Comparison of ENCODE assay signal across 21 mouse cellular contexts in genomic region chr3:116092547-116092946, GRCm38 (mm10). TPM values are rescaled to one million over a fixed set of nuclear protein-coding genes. Genes with fewer than 3 reads are reported as not detected.
DNase-seq lines count a peak whose midpoint lies in the region; ATAC-seq and TF ChIP-seq lines count a peak whose summit lies in the region.
"Had no signal": no experiment of that assay in that cellular context is flagged by ENCODE, and none has a peak within 500 bp of the region (broad histone marks: within the 10 kb centered on the region; RNA-seq: fewer than 3 reads in every experiment).

No protein-coding gene starts in this region.

- H3K27ac ChIP-seq in lung, embryonic 14.5 days (ENCODE audit: low read depth), result peak overlapping the region; percentile 34; the same call in 1 of the 2 replicates
- H3K27ac ChIP-seq in lung, embryonic 16.5 days (ENCODE audit: low read length), result no peak overlapping the region; the same call in 1 of the 2 replicates
- H3K27ac ChIP-seq: embryonic facial prominence, embryonic 13.5 days; embryonic facial prominence, embryonic 15.5 days; forebrain, embryonic 10.5 days; forebrain, embryonic 12.5 days had no signal

- H3K4me3 ChIP-seq in lung, embryonic 14.5 days (ENCODE audit: low read depth, low read length), result no peak overlapping the region
- H3K4me3 ChIP-seq in lung, embryonic 16.5 days (ENCODE audit: low read length), result no peak overlapping the region
- H3K4me3 ChIP-seq: embryonic facial prominence, embryonic 13.5 days; embryonic facial prominence, embryonic 15.5 days; erythroblast, embryonic 14.5 days; forebrain, embryonic 10.5 days; forebrain, embryonic 12.5 days had no signal

- DNase-seq in lung, embryonic 14.5 days, result peak; percentile 66
- DNase-seq in lung, postnatal 14 days, result no peak
- no peak for DNase-seq in lung, postnatal 4 days
- DNase-seq: adrenal gland, adult 2 months; adrenal gland, postnatal 10 days; adrenal gland, postnatal 25 days; cerebellum, adult 11 months; cerebellum, adult 18-20 months; cerebellum, adult 8-10 months; cerebellum, adult 9-11 months; cerebellum, postnatal 14 days; cerebellum, postnatal 36 days; embryo, embryonic 11 days had no signal

- no peak overlapping the region for H3K4me2 ChIP-seq in lung, embryonic 14.5 days
- H3K4me2 ChIP-seq in lung, embryonic 16.5 days (ENCODE audit: low read depth, low read length), result no peak overlapping the region
- H3K4me2 ChIP-seq: embryonic facial prominence, embryonic 13.5 days; embryonic facial prominence, embryonic 15.5 days; forebrain, embryonic 12.5 days had no signal

- H3K27me3 ChIP-seq in lung, embryonic 14.5 days (ENCODE audit: insufficient read depth, low read length), result no peaks in the 10 kb centered on the region
- no peaks in the 10 kb centered on the region for H3K27me3 ChIP-seq in lung, embryonic 16.5 days (ENCODE audit: control insufficient read depth, insufficient read depth, low read depth, low read length)
- H3K27me3 ChIP-seq: embryonic facial prominence, embryonic 13.5 days; embryonic facial prominence, embryonic 15.5 days; forebrain, embryonic 12.5 days had no signal

- WGBS in lung, embryonic 14.5 days, result 51% methylated on average over 3 of the region's 3 CpGs
- 40% methylated on average over 3 of the region's 3 CpGs for whole genome bisulfite sequencing in lung, embryonic 16.5 days

- H3K36me3 ChIP-seq in lung, embryonic 14.5 days (ENCODE audit: insufficient read depth), result no peaks in the 10 kb centered on the region
- no peaks in the 10 kb centered on the region for H3K36me3 ChIP-seq in lung, embryonic 16.5 days (ENCODE audit: control insufficient read depth, insufficient read depth, low read length)
- H3K36me3 ChIP-seq: embryonic facial prominence, embryonic 13.5 days; embryonic facial prominence, embryonic 15.5 days; forebrain, embryonic 10.5 days; forebrain, embryonic 12.5 days had no signal

- TF ChIP-seq CTCF in lung, embryonic 14.5 days (IDR thresholded peaks at IDR 0.05; ENCODE audit: low read depth), result no peak

- peaks cover 12% of the 10 kb centered on the region; the same call in 1 of the 2 replicates for H3K9me3 ChIP-seq in lung, embryonic 14.5 days (ENCODE audit: low read depth, low read length)
- peaks cover 10% of the 10 kb centered on the region for H3K9me3 ChIP-seq in lung, embryonic 16.5 days (ENCODE audit: control insufficient read depth, low read length)
- H3K9me3 ChIP-seq: embryonic facial prominence, embryonic 15.5 days had no signal

- peaks cover 8% of the 10 kb centered on the region for H3K4me1 ChIP-seq in lung, embryonic 14.5 days (ENCODE audit: insufficient read depth)
- peaks cover 4% of the 10 kb centered on the region; the same call in 1 of the 2 replicates for H3K4me1 ChIP-seq in lung, embryonic 16.5 days (replicated peaks; ENCODE audit: control insufficient read depth, insufficient read depth, low read length)
- H3K4me1 ChIP-seq: embryonic facial prominence, embryonic 13.5 days; embryonic facial prominence, embryonic 15.5 days; forebrain, embryonic 10.5 days; forebrain, embryonic 12.5 days had no signal

- no peak overlapping the region for H3K9ac ChIP-seq in lung, embryonic 14.5 days
- no peak overlapping the region for H3K9ac ChIP-seq in lung, embryonic 16.5 days (ENCODE audit: low read length)
- H3K9ac ChIP-seq: embryonic facial prominence, embryonic 13.5 days; embryonic facial prominence, embryonic 15.5 days; forebrain, embryonic 12.5 days had no signal

- ATAC-seq in lung, embryonic 14.5 days (ENCODE audit: insufficient read depth), result peak; percentile 74
- ATAC-seq in lung, embryonic 16.5 days (ENCODE audit: low read depth), result peak; percentile 48
- ATAC-seq: forebrain, embryonic 14.5 days; forebrain, embryonic 16.5 days had no signal

RNA-seq across cellular contexts. Expression of gene Vcam1, which starts 36.9 kb away (rescaled TPM):
- polyA plus RNA-seq in lung, embryonic 14.5 days (2014; fragmentation: Nextera tagmentation; extraction: Ambion mirVana), result 78.6 and 93.8 TPM in 2 replicates
- 117 and 118 TPM in 2 replicates for polyA plus RNA-seq in lung, embryonic 16.5 days (2015; fragmentation: Nextera tagmentation; extraction: Ambion mirVana)
